Mouse (Mus musculus) kidney, embryonic 16.5 days (tissue): Measurements from ENCODE around the gene Fbxo21. TPM values are rescaled to one million over a fixed set of nuclear protein-coding genes. Genes with fewer than 3 reads are reported as not detected.

Experiments
- ATAC-seq: fragments of 200-750 bp; cut with Nextera tagmentation; 2 replicates; pipeline ENCODE4 v1.8.0; 2017; ENCODE audit warnings: moderate TSS enrichment; ENCODE audit not compliant: low FRiP score, low TSS enrichment
- H3K27ac ChIP-seq: fragments of 300-500 bp; sonication (generic); 2 replicates; pipeline ENCODE4 v1.5.1; 2014; ENCODE audit warnings: low read length
- H3K27me3 ChIP-seq: fragments of 300-500 bp; sonication (generic); 2 replicates; pipeline ENCODE4 v1.6.1; 2014; ENCODE audit warnings: low read length, control low read depth, mixed read lengths; ENCODE audit not compliant: insufficient read depth
- H3K36me3 ChIP-seq: fragments of 300-500 bp; sonication (generic); 2 replicates; pipeline ENCODE4 v1.6.1; 2014; ENCODE audit warnings: low read length, control low read depth, mixed read lengths; ENCODE audit not compliant: insufficient read depth
- H3K4me1 ChIP-seq: fragments of 300-500 bp; sonication (generic); 2 replicates; pipeline ENCODE4 v1.6.1; 2014; ENCODE audit warnings: low read length, control low read depth, mixed read lengths; ENCODE audit not compliant: insufficient read depth
- H3K4me2 ChIP-seq: fragments of 300-500 bp; sonication (generic); replicated peaks from 2 replicates; pipeline ENCODE4 v1.6.1; 2014; ENCODE audit warnings: low read depth, low read length
- H3K4me3 ChIP-seq: fragments of 300-500 bp; sonication (generic); 2 replicates; pipeline ENCODE4 v1.5.1; 2014; ENCODE audit warnings: mild to moderate bottlenecking, low read length
- H3K9ac ChIP-seq: fragments of 300-500 bp; sonication (generic); replicated peaks from 2 replicates; pipeline ENCODE4 v1.6.1; 2014; ENCODE audit warnings: low read length
- H3K9me3 ChIP-seq: fragments of 300-500 bp; sonication (generic); 2 replicates; pipeline ENCODE4 v1.6.1; 2016; ENCODE audit warnings: low read length, control low read depth
- WGBS: fragments of 180-500 bp; shearing (Covaris S2); extraction: QIAGEN DNeasy Blood & Tissue Kit; methylation state at CpG from one replicate; pipeline ENCODE4 v1.1.7; 2014; 5-methylcytosine and 5-hydroxymethylcytosine counted together
- polyA plus RNA-seq: library from polyadenylated mRNA; unstranded; fragments of >200 nt; fragmentation: Nextera tagmentation; extraction: Ambion mirVana; gene quantifications from 2 replicates; pipeline ENCODE4 v1.2.1, GENCODE M21; 2015

Fbxo21 gene
- polyA plus RNA-seq, 1 experiment from 2014 or later: 85.6 TPM

DNA sequence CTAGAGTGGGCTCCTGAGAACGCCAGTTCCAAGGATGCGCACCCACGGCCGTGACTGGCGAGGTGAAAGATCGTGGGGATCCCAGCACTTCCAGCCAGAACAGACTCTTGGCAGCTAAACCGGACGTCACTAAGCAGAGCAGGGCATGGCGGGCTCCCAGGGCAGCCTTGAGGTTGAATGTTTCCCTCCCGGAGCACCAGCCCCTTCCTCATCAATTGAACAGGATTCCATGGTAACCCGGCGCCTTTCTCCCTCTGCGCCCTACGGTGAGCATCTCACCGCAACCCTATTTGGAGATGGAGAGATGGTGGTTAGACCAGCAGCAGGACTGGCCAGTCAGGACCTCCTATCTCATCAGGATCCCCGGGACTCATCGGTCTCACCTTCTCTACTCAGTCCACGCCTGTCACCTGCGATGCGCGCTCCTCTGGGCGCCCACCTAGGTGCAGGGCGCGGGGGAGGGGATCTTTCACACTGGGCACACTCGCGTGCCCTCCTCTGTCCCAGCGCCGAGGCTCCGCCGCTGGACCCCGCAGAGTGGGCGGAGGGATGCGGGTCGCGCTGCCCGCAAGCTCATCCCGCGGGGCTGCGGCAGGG, 50.7 kb downstream of the Fbxo21 start:
- Histone ChIP-seq H3K27me3 (peaks cover 49% of the 10 kb centered on the region), H3K36me3 (no peaks in the 10 kb centered on the region), H3K4me3 (peak overlapping the region; percentile 69), H3K9me3 (no peaks in the 10 kb centered on the region), H3K9ac (peak overlapping the region; percentile 69), H3K4me2 (peak overlapping the region; percentile 100), H3K27ac (no peak overlapping the region), H3K4me1 (peaks cover 31% of the 10 kb centered on the region)
- peak; percentile 17; the same call in 1 of the 2 replicates for ATAC-seq
- WGBS: 1% methylated on average over 39 of the region's 39 CpGs

DNA sequence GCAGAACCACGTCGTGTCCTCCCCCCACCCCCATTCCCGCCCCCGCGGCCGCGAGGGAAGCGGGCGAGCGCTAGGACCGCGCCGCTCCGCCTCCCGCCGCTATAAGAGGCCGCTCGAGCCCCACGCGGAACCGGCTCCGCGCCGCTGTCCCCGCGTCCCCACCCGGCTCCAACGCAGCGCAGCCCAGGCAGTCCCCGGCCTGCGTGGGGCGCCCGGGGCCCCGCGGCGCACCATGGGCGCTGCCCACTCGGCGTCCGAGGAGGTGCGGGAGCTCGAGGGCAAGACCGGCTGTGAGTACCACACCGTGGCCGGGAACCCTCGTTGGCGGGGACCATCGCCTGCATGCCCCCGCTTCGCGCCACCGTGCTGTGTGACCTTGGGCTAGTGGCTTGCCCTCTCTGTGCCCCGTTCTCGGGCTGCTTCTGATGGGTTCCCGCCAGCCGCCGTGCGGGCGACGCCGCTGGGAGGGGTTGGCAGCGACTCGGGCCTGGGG, 51.2 kb downstream of the Fbxo21 start, which contains the start of gene Tesc:
Tesc (plus strand) TSS at position 46 of the 493 bp plus-strand sequence.
- peaks cover 49% of the 10 kb centered on the region for H3K27me3 ChIP-seq
- no peaks in the 10 kb centered on the region for H3K9me3 ChIP-seq
- H3K4me3 ChIP-seq: peak within 1 kb of the TSS; percentile 69
- ATAC-seq: no peak; the same call in 1 of the 2 replicates
- WGBS: 0% methylated on average over 42 of the region's 63 CpGs
- H3K27ac ChIP-seq: no peak within 1 kb of the TSS
- no peaks in the 10 kb centered on the region for H3K36me3 ChIP-seq
- peaks cover 31% of the 10 kb centered on the region for H3K4me1 ChIP-seq
- H3K4me2 ChIP-seq: peak within 1 kb of the TSS; percentile 100
- peak within 1 kb of the TSS; percentile 69 for H3K9ac ChIP-seq

DNA sequence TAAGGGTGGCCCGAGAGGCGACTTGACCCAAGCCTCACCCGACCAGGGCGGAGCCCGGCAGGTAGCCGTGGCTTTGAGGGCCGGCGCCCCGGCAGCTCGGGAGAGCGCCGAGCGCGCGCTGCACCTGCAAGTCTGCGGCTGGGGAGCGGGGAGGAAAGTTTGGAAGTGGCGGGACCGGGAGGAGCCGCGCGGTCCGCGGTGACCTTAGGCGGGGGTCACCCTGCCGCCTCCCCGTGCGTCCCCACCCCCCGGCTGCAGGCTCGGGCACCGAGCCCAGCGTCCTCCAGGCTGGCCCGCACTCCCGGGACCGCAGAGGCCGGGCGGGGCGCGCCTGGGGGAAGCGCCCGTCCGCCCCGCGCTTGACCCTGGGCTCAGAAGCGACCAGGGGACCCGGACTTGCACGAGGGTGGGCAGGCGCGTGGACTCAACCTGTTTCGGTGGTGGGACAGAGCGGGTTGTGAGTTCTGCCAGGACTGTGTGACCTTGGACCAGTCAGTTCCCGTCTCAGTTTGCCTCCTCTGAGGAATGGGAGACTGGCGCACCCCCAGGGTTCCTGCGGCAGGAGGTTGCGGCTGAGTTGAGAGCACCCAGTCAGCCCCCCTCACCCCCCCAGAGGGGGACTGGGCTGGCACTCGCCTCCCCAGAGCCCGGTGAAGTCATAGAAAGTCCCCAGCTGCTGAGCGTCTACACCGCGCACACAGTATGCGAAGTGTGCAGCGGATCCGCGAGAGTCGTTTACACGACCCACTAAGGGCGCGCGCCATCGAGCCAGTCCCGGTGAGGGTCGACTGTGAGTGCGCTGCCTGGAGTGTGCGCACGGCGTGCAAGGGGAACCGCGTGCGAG, 51.9 kb downstream of the Fbxo21 start:
- H3K4me1 ChIP-seq: peaks cover 31% of the 10 kb centered on the region
- H3K27ac ChIP-seq: no peak overlapping the region
- 1% methylated on average over 67 of the region's 79 CpGs for WGBS
- peak overlapping the region; percentile 100 for H3K4me2 ChIP-seq
- H3K4me3 ChIP-seq: peak overlapping the region; percentile 69
- ATAC-seq: peak; percentile 25; the same call in 1 of the 2 replicates
- H3K9me3 ChIP-seq: no peaks in the 10 kb centered on the region
- H3K27me3 ChIP-seq: peaks cover 49% of the 10 kb centered on the region
- no peaks in the 10 kb centered on the region for H3K36me3 ChIP-seq
- peak overlapping the region; percentile 69 for H3K9ac ChIP-seq

DNA sequence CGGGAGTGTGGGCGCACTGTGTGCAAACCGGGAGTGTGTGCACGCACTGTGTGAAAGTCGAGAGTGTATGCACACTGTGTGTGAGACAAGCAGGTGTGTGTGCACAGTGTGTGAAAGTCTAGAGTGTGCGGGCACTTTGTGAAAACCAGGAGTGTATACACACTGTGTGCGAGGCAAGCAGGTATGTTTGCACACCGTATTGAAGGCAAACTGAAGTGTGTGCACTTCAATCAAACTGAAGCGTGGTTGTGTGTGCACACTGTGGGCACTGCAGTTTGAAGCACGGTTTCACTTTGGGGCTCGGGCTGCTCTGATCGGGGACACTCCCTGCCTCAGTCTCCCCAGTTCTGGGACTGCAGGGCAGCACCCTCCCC, 52.5 kb downstream of the Fbxo21 start:
- peak; percentile 37; the same call in 1 of the 2 replicates for ATAC-seq
- H3K4me2 ChIP-seq: peak overlapping the region; percentile 100
- no peaks in the 10 kb centered on the region for H3K36me3 ChIP-seq
- H3K4me1 ChIP-seq: peaks cover 31% of the 10 kb centered on the region
- peaks cover 49% of the 10 kb centered on the region for H3K27me3 ChIP-seq
- 10% methylated on average over 12 of the region's 12 CpGs for WGBS
- H3K4me3 ChIP-seq: peak overlapping the region; percentile 69
- H3K27ac ChIP-seq: no peak overlapping the region
- H3K9me3 ChIP-seq: no peaks in the 10 kb centered on the region
- peak overlapping the region; percentile 7 for H3K9ac ChIP-seq

DNA sequence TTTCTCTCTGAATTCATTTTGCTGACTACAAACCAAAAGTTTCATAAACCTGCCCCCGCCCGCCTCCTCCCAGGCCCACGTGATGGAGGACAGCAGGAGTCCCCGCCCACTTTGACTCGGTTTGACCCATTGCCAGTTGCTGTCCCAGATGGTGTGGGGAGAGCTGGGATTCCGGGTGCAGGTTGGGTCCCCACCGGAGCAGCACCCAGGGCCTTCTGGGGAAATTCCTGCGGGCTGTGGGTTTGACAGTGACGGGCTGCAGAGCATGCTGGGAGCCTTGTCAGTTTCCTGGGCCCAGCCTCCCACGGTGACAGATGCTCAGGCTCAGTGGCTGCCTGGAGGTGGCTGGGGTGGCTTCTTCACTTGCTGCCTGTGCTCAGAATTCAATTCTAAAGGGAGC, 52.9 kb downstream of the Fbxo21 start:
- 7% methylated on average over 10 of the region's 10 CpGs for WGBS
- peak overlapping the region; percentile 69 for H3K4me3 ChIP-seq
- ATAC-seq: 0 out of 2 replicates have a peak, but pooled peaks have one; percentile 13
- no peaks in the 10 kb centered on the region for H3K36me3 ChIP-seq
- peaks cover 31% of the 10 kb centered on the region for H3K4me1 ChIP-seq
- H3K27ac ChIP-seq: no peak overlapping the region
- peak overlapping the region; percentile 7; the same call in 1 of the 2 replicates for H3K9ac ChIP-seq
- peak overlapping the region; percentile 100 for H3K4me2 ChIP-seq
- H3K27me3 ChIP-seq: peaks cover 49% of the 10 kb centered on the region
- H3K9me3 ChIP-seq: no peaks in the 10 kb centered on the region

DNA sequence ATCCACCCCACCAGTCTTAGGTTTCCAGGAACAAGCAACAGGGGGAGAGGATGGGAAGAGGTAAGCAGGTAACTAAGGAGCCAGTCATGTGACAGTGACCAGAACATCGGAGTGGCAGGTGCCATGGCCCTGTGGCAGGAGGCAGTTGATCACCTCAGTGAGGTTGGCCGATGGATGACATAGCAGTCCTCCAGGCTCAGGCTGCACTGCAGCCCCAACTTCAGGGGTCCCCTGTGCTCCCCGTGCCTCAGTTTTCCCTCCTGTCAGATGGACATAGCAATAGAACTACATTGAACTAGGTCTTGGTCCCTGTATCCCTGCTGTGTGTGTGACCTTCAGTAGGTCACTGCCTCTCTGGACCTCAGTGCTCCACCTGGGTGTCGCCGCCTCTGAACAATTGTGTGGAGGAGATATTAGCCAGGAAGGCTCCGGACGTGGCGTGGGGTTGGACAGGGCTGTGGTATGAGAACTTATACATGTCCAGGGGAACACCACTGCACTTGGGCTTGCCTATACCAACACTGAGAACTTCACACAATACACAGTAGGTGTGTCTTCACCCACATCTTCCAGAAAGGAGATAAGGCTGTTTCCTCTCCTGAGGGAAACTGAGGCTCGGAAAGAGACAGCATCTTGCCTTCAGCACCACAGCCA, 53.6 kb downstream of the Fbxo21 start:
- Histone ChIP-seq H3K4me2 (no peak overlapping the region), H3K27me3 (peaks cover 49% of the 10 kb centered on the region), H3K36me3 (no peaks in the 10 kb centered on the region), H3K9me3 (peaks cover 2% of the 10 kb centered on the region; the same call in 1 of the 2 replicates), H3K4me3 (no peak overlapping the region), H3K4me1 (peaks cover 31% of the 10 kb centered on the region), H3K27ac (no peak overlapping the region), H3K9ac (no peak overlapping the region)
- WGBS: 90% methylated on average over 9 of the region's 9 CpGs
- no peak for ATAC-seq

DNA sequence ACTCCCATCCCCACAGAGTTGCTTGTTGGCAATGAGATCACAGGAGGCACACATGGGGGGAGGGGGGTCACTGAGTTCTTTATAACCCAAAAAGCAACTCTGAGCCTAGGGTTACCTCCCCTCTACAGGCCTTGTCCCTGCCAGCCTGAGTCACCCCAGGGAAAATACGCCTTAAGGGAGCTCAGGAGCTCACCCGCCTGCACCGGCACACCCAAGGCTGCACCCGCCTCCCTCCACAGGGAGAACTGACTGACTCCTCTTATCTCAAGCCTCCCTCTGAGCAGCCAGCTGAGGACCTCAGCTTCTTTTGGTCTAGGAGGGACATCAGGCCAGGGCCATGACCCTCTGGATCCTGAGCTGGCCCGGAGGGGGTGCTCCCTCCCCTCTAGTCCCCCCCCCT, 54.5 kb downstream of the Fbxo21 start:
- 62% methylated on average over 5 of the region's 5 CpGs for whole genome bisulfite sequencing

DNA sequence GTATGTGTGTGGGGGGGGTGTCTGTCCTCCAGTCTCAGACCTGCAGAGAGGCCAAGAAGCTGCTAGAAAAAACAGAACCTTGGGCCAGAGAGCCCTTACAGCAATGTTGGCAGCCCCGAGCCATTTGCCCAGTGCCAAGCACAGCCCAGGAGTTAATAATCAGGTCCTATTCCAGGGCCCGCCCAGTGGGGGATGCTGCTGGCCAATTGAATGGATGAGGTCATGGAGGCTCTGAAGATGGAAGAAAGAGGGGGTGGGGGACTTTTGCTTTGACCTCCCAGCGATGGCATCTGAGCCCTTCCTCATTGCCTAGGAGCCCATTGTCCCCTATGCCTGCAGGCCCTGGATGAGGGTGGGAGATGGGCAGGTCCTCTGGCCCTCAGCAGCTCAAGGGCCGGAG, 55.0 kb downstream of the Fbxo21 start:
- H3K9ac ChIP-seq: no peak overlapping the region
- H3K4me1 ChIP-seq: peaks cover 28% of the 10 kb centered on the region
- WGBS: 53% methylated on average over 4 of the region's 4 CpGs
- H3K4me3 ChIP-seq: no peak overlapping the region
- no peaks in the 10 kb centered on the region for H3K36me3 ChIP-seq
- no peak overlapping the region for H3K4me2 ChIP-seq
- ATAC-seq: no peak
- H3K9me3 ChIP-seq: peaks cover 4% of the 10 kb centered on the region; the same call in 1 of the 2 replicates
- H3K27ac ChIP-seq: no peak overlapping the region
- H3K27me3 ChIP-seq: peaks cover 38% of the 10 kb centered on the region

More for the DNA sequence above, 54.5 kb downstream of the Fbxo21 start:
- ATAC-seq: no peak
- Histone ChIP-seq H3K4me1 (peaks cover 31% of the 10 kb centered on the region), H3K9me3 (peaks cover 4% of the 10 kb centered on the region; the same call in 1 of the 2 replicates), H3K9ac (no peak overlapping the region), H3K4me2 (no peak overlapping the region), H3K4me3 (no peak overlapping the region), H3K27ac (no peak overlapping the region), H3K27me3 (peaks cover 42% of the 10 kb centered on the region), H3K36me3 (no peaks in the 10 kb centered on the region)

DNA sequence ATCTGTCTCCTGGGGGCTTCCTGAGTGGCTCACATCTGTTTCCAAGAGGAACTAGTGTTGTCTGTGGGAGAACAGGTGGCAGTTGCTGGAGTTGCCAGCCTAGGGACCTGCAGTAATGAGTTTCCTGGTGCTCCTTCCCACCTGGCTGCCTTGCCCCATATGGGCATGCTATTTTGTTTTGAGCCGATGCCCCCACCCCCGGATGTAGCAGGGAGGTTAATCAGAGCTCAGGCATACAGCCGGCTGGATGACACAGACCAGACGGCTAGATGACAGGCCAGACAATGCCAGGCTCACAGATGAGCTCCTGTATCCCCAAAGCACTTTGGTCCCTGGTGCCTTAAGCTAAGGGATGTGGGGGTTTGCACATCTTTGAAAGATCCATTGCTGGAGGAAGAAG, 56.8 kb downstream of the Fbxo21 start:
- Histone ChIP-seq H3K36me3 (no peaks in the 10 kb centered on the region), H3K9me3 (peaks cover 4% of the 10 kb centered on the region; the same call in 1 of the 2 replicates), H3K27me3 (peaks cover 20% of the 10 kb centered on the region), H3K4me1 (peaks cover 22% of the 10 kb centered on the region), H3K4me2 (no peak overlapping the region), H3K9ac (no peak overlapping the region), H3K27ac (no peak overlapping the region), H3K4me3 (no peak overlapping the region)
- 43% methylated on average over 4 of the region's 4 CpGs for WGBS
- no peak for ATAC-seq
